ENCODE assay signal across 21 mouse cellular contexts in the genomic region with DNA sequence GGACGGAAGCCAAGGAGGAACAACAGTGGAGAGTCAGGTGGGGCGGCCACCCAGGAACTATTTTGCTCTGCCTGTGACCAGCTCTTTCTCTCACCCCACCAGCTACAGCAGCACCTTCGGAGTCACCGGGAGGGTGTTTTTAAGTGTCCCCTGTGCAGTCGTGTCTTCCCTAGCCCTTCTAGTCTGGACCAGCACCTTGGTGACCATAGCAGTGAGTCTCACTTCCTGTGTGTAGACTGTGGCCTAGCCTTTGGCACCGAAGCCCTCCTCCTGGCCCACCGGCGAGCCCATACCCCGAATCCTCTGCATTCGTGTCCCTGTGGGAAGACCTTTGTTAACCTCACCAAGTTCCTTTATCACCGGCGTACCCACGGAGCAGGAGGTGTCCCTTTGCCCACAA. TPM values are rescaled to one million over a fixed set of nuclear protein-coding genes. Genes with fewer than 3 reads are reported as not detected.
DNase-seq lines count a peak whose midpoint lies in the region; ATAC-seq and TF ChIP-seq lines count a peak whose summit lies in the region.
"Had no signal": no experiment of that assay in that cellular context is flagged by ENCODE, and none has a peak within 500 bp of the region (broad histone marks: within the 10 kb centered on the region; RNA-seq: fewer than 3 reads in every experiment).

No protein-coding gene starts in this region.

- no peak for DNase-seq in midbrain, embryonic 10.5 days (ENCODE audit: low spot score)
- no peak for DNase-seq in midbrain, postnatal 0 days (ENCODE audit: low spot score)
- DNase-seq in kidney, adult 8-10 months = no peak
- no peak for DNase-seq in layer of hippocampus, adult 18-20 months (ENCODE audit: low spot score in 2 of 2)
- DNase-seq: adrenal gland, adult 8-10 months; adrenal gland, postnatal 14 days; adrenal gland, postnatal 36 days; cerebellum, adult 2 months; cerebellum, adult 9-10 months; cerebellum, postnatal 10 days; cerebellum, postnatal 25 days; forebrain, postnatal 0 days had no signal

- no peak overlapping the region for H3K9ac ChIP-seq in midbrain, postnatal 0 days (replicated peaks; ENCODE audit: low read length, poor library complexity, severe bottlenecking)
- H3K9ac ChIP-seq in ES-Bruce4 (ENCODE audit: low read depth, poor library complexity, severe bottlenecking) = 0 out of 2 replicates have a peak overlapping the region, but pooled peaks have one; percentile 1
- H3K9ac ChIP-seq: embryonic facial prominence, embryonic 12.5 days; forebrain, embryonic 13.5 days; forebrain, embryonic 15.5 days; forebrain, postnatal 0 days had no signal

- 0 out of 2 replicates have a peak overlapping the region, but pooled peaks have one; percentile 4 for H3K4me3 ChIP-seq in midbrain, embryonic 10.5 days
- no peak overlapping the region for H3K4me3 ChIP-seq in midbrain, postnatal 0 days (ENCODE audit: low read depth, low read length)
- peak overlapping the region; percentile 93 for H3K4me3 ChIP-seq in E14TG2a.4 (replicated peaks; ENCODE audit: low read length)
- H3K4me3 ChIP-seq in ES-Bruce4 (ENCODE audit: low read depth, low read length) = peak overlapping the region; percentile 20
- H3K4me3 ChIP-seq: embryonic facial prominence, embryonic 12.5 days; forebrain, embryonic 13.5 days; forebrain, embryonic 15.5 days had no signal

- TF ChIP-seq CTCF in midbrain, postnatal 0 days (IDR thresholded peaks at IDR 0.05) = no peak
- TF ChIP-seq CTCF in E14TG2a.4 (conservative IDR thresholded peaks at IDR 0.05; ENCODE audit: low read length) (no peak), ES-Bruce4 (IDR thresholded peaks at IDR 0.05; ENCODE audit: low read depth, low read length) (no peak)

- no peaks in the 10 kb centered on the region for H3K9me3 ChIP-seq in midbrain, embryonic 10.5 days (replicated peaks)
- H3K9me3 ChIP-seq in midbrain, postnatal 0 days (ENCODE audit: low read length) = no peaks in the 10 kb centered on the region
- H3K9me3 ChIP-seq in E14TG2a.4 (ENCODE audit: low read length) = no peaks in the 10 kb centered on the region
- H3K9me3 ChIP-seq in ES-Bruce4 (replicated peaks; ENCODE audit: control insufficient read depth, insufficient read depth, low read length, poor library complexity, severe bottlenecking) = no peaks in the 10 kb centered on the region
- H3K9me3 ChIP-seq: embryonic facial prominence, embryonic 10.5 days; embryonic facial prominence, embryonic 12.5 days; forebrain, embryonic 13.5 days; forebrain, embryonic 15.5 days; G1E had no signal

- 96% methylated on average over 13 of the region's 13 CpGs for WGBS in midbrain, embryonic 10.5 days
- whole genome bisulfite sequencing in midbrain, postnatal 0 days = 94% methylated on average over 13 of the region's 13 CpGs

- TF ChIP-seq EP300 in ES-Bruce4 (IDR thresholded peaks at IDR 0.05; ENCODE audit: insufficient read depth, low read depth, low read length) = no peak

- peaks cover 63% of the 10 kb centered on the region for H3K36me3 ChIP-seq in midbrain, embryonic 10.5 days
- H3K36me3 ChIP-seq in midbrain, postnatal 0 days (ENCODE audit: insufficient read depth, low read length) = peaks cover 53% of the 10 kb centered on the region
- peaks cover 69% of the 10 kb centered on the region for H3K36me3 ChIP-seq in E14TG2a.4 (ENCODE audit: insufficient read depth, low read length)
- H3K36me3 ChIP-seq in ES-Bruce4 (ENCODE audit: control insufficient read depth, insufficient read depth, low read length, poor library complexity, severe bottlenecking) = peaks cover 36% of the 10 kb centered on the region

- no peaks in the 10 kb centered on the region for H3K27me3 ChIP-seq in midbrain, embryonic 10.5 days (ENCODE audit: low read depth, poor library complexity, severe bottlenecking)
- H3K27me3 ChIP-seq in midbrain, postnatal 0 days (ENCODE audit: insufficient read depth, low read length) = no peaks in the 10 kb centered on the region
- no peaks in the 10 kb centered on the region for H3K27me3 ChIP-seq in E14TG2a.4 (ENCODE audit: insufficient read depth, low read length)
- H3K27me3 ChIP-seq in ES-Bruce4 (ENCODE audit: control insufficient read depth, insufficient read depth, low read length, poor library complexity, severe bottlenecking) = no peaks in the 10 kb centered on the region
- H3K27me3 ChIP-seq: embryonic facial prominence, embryonic 12.5 days; forebrain, embryonic 13.5 days; forebrain, embryonic 15.5 days; Patski had no signal

- TF ChIP-seq POLR2A in ES-Bruce4 (IDR thresholded peaks at IDR 0.05; ENCODE audit: insufficient read depth, low read length) = no peak

- no peak for ATAC-seq in midbrain, postnatal 0 days (ENCODE audit: low FRiP score)
- ATAC-seq: activated CD4-positive, CD25-positive, alpha-beta regulatory T cell, adult 4 months; forebrain, embryonic 13.5 days; forebrain, embryonic 15.5 days; forebrain, postnatal 0 days; Patski had no signal

- H3K4me2 ChIP-seq in midbrain, postnatal 0 days (ENCODE audit: low read depth, low read length, poor library complexity, severe bottlenecking) = no peak overlapping the region
- H3K4me2 ChIP-seq: embryonic facial prominence, embryonic 12.5 days; forebrain, embryonic 13.5 days; forebrain, embryonic 15.5 days had no signal

- H3K27ac ChIP-seq in midbrain, embryonic 10.5 days (replicated peaks) = no peak overlapping the region
- H3K27ac ChIP-seq in midbrain, postnatal 0 days (ENCODE audit: low read depth, low read length) = no peak overlapping the region
- H3K27ac ChIP-seq in ES-Bruce4 (ENCODE audit: insufficient read depth, low read length) = no peak overlapping the region
- H3K27ac ChIP-seq: embryonic facial prominence, embryonic 10.5 days; embryonic facial prominence, embryonic 12.5 days; forebrain, embryonic 13.5 days; forebrain, embryonic 15.5 days had no signal

- H3K4me1 ChIP-seq in midbrain, embryonic 10.5 days = peaks cover 44% of the 10 kb centered on the region
- peaks cover 18% of the 10 kb centered on the region for H3K4me1 ChIP-seq in midbrain, postnatal 0 days (ENCODE audit: insufficient read depth, low read length)
- peaks cover 86% of the 10 kb centered on the region for H3K4me1 ChIP-seq in E14TG2a.4 (replicated peaks; ENCODE audit: low read depth, low read length)
- peaks cover 6% of the 10 kb centered on the region for H3K4me1 ChIP-seq in ES-Bruce4 (ENCODE audit: control insufficient read depth, insufficient read depth, low read length)

RNA-seq across cellular contexts. Expression of a gene that starts 8.1 kb away (rescaled TPM):
- polyA plus RNA-seq in midbrain, embryonic 10.5 days (2016; fragmentation: Nextera tagmentation; extraction: Ambion mirVana) = 44.4 and 45.3 TPM in 2 replicates
- total RNA-seq in midbrain, postnatal 0 days (2014; rRNA removed) = 37.4 and 38.0 TPM in 2 replicates
- 30.9 and 31.9 TPM in 2 replicates for polyA plus RNA-seq in midbrain, postnatal 0 days (2015; fragmentation: Nextera tagmentation; extraction: Ambion mirVana)
- polyA plus RNA-seq in ES-Bruce4 (2011; ENCODE audit: insufficient read depth, insufficient read length, low read depth, missing spikeins) = 13.5 and 14.8 TPM in 2 replicates
- 10 to 100 TPM; 30.9 to 33.2 TPM for total RNA-seq in layer of hippocampus, adult 18-20 months (2021)

RNA-seq across cellular contexts. Expression of a gene that starts 8.3 kb away (rescaled TPM):
- 5.4 and 7.5 TPM in 2 replicates for polyA plus RNA-seq in midbrain, embryonic 10.5 days (2016; fragmentation: Nextera tagmentation; extraction: Ambion mirVana)
- total RNA-seq in midbrain, postnatal 0 days (2014; rRNA removed) = 153 and 161 TPM in 2 replicates
- 15.7 and 18.6 TPM in 2 replicates for polyA plus RNA-seq in midbrain, postnatal 0 days (2015; fragmentation: Nextera tagmentation; extraction: Ambion mirVana)
- 31.5 and 40.0 TPM in 2 replicates for polyA plus RNA-seq in ES-Bruce4 (2011; ENCODE audit: insufficient read depth, insufficient read length, low read depth, missing spikeins)
- 100 to 1,000 TPM; 213 to 225 TPM for total RNA-seq in layer of hippocampus, adult 18-20 months (2021)
